Mouse (Mus musculus) embryonic facial prominence, embryonic 12.5 days (tissue): ENCODE results near the gene Abca2. TPM values are rescaled to one million over a fixed set of nuclear protein-coding genes. Genes with fewer than 3 reads are reported as not detected.

Experiments used
- ATAC-seq: fragments of 200-750 bp; cut with Nextera tagmentation; 2 replicates; pipeline ENCODE4 v1.8.0; 2017; ENCODE audit not compliant: insufficient number of reproducible peaks, insufficient read depth, low FRiP score, low TSS enrichment
- H3K27ac ChIP-seq: fragments of 300-500 bp; sonication (generic); 2 replicates; pipeline ENCODE4 v1.5.1; 2016; ENCODE audit warnings: mild to moderate bottlenecking
- H3K27me3 ChIP-seq: fragments of 300-500 bp; sonication (generic); 2 replicates; pipeline ENCODE4 v1.6.1; 2016; ENCODE audit warnings: mild to moderate bottlenecking, moderate library complexity
- H3K36me3 ChIP-seq: fragments of 300-500 bp; sonication (generic); 2 replicates; pipeline ENCODE4 v1.6.1; 2016; ENCODE audit warnings: mild to moderate bottlenecking
- H3K4me1 ChIP-seq: fragments of 300-500 bp; sonication (generic); 2 replicates; pipeline ENCODE4 v1.6.1; 2016
- H3K4me2 ChIP-seq: fragments of 300-500 bp; sonication (generic); replicated peaks from 2 replicates; pipeline ENCODE4 v1.6.1; 2016; ENCODE audit warnings: mild to moderate bottlenecking, moderate library complexity
- H3K4me3 ChIP-seq: fragments of 300-500 bp; sonication (generic); 2 replicates; pipeline ENCODE4 v1.5.1; 2016; ENCODE audit warnings: mild to moderate bottlenecking
- H3K9ac ChIP-seq: fragments of 300-500 bp; sonication (generic); 2 replicates; pipeline ENCODE4 v1.6.1; 2016; ENCODE audit warnings: mild to moderate bottlenecking, moderate library complexity
- H3K9me3 ChIP-seq: fragments of 300-500 bp; sonication (generic); 2 replicates; pipeline ENCODE4 v1.6.1; 2016; ENCODE audit warnings: mild to moderate bottlenecking, moderate library complexity
- WGBS: fragments of 180-500 bp; shearing (Covaris S2); methylation state at CpG from one replicate; pipeline ENCODE4 v1.1.7; 2016; 5-methylcytosine and 5-hydroxymethylcytosine counted together
- polyA plus RNA-seq: library from polyadenylated mRNA; unstranded; fragments of >200 nt; fragmentation: Nextera tagmentation; extraction: Ambion mirVana; gene quantifications from 2 replicates; pipeline ENCODE4 v1.2.1, GENCODE M21; 2016

Abca2 gene
- polyA plus RNA-seq, 1 experiment from 2014 or later: 5.2 TPM

DNA sequence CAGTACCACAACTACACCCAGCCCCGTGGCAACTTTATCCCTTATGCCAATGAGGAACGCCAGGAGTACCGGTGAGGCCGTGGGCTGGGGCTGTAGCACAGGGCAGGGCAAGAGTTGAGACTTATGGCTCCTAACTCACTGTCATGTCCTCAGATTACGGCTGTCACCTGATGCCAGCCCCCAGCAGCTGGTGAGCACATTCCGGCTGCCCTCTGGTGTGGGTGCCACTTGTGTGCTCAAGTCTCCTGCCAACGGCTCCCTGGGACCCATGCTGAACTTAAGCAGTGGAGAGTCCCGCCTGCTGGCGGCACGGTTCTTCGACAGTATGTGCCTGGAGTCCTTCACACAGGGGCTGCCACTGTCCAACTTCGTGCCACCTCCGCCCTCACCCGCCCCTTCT, 14.2 kb downstream of the Abca2 start:
- ATAC-seq: no peak
- Histone ChIP-seq H3K27me3 (no peaks in the 10 kb centered on the region), H3K9me3 (no peaks in the 10 kb centered on the region), H3K27ac (no peak overlapping the region), H3K4me2 (no peak overlapping the region), H3K9ac (no peak overlapping the region), H3K36me3 (peaks cover 6% of the 10 kb centered on the region; the same call in 1 of the 2 replicates), H3K4me3 (no peak overlapping the region), H3K4me1 (no peaks in the 10 kb centered on the region)
- 89% methylated on average over 14 of the region's 14 CpGs for WGBS

DNA sequence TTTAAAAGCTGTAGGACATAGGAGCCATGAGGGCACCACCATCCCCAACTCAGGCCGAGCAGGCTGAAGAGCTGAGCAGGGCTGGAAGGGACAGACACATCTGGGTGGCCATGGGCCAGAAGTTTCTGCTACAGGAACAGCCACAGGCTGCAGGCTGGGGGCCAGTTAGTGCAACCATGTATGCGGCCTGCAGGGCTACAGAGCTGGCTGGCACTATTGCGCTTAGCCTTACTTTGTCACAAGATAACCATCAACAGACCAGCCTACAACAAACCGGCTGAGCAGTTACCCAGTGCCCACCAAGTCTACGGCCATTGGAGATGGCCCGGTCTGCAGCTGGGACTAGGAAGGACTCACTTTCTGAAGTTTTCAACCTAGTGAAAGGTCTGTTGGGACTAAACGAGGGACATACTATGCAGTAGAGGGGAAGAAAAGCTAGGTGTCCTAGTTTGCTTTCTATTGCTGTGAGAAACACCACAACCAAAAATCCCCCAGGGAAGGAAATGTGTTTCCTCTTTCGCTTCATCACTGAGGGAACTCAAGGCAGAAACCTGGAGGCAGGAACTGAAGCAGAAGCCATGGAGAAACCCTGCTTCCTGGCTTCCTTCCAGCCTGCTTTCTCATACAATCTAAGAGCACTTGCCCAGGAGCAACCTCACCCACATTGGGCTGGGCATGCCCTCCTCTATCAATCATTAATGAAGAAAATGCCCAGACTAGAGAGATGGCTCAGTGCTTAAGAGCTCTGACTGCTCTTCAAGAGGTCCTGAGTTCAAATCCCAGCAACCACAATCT, 22.5 kb downstream of the Abca2 start:
- no peaks in the 10 kb centered on the region for H3K27me3 ChIP-seq
- H3K9me3 ChIP-seq: no peaks in the 10 kb centered on the region
- ATAC-seq: no peak
- H3K4me3 ChIP-seq: no peak overlapping the region
- H3K27ac ChIP-seq: no peak overlapping the region
- H3K4me1 ChIP-seq: no peaks in the 10 kb centered on the region
- no peak overlapping the region for H3K4me2 ChIP-seq
- no peak overlapping the region for H3K9ac ChIP-seq
- H3K36me3 ChIP-seq: no peaks in the 10 kb centered on the region
- 82% methylated on average over 8 of the region's 8 CpGs for WGBS

DNA sequence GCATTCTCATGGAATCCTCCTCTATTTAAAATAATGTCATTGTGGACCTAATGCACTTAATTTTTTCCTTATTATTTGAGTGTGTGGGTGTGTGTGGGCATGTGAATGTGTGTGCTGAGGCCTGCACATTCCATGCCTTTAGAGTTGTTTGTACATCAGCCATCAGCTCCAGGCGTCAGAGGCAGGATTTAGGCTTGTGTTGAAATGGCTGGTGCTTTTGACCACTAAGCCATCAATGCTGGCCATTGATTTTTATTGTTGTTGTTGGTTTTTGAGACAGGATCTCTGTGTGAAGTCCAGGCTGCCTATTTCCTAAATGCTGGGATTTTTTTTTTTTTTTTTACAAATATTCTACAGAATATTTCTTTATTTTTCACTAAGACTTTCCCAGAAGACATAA, 24.4 kb downstream of the Abca2 start:
- H3K9me3 ChIP-seq: no peaks in the 10 kb centered on the region
- H3K4me1 ChIP-seq: no peaks in the 10 kb centered on the region
- H3K4me2 ChIP-seq: no peak overlapping the region
- H3K36me3 ChIP-seq: peaks cover 2% of the 10 kb centered on the region; the same call in 1 of the 2 replicates
- H3K27me3 ChIP-seq: no peaks in the 10 kb centered on the region
- no peak overlapping the region for H3K27ac ChIP-seq
- no peak overlapping the region for H3K9ac ChIP-seq
- ATAC-seq: no peak
- 41% methylated on average over 1 of the region's 1 CpGs for WGBS
- H3K4me3 ChIP-seq: no peak overlapping the region

DNA sequence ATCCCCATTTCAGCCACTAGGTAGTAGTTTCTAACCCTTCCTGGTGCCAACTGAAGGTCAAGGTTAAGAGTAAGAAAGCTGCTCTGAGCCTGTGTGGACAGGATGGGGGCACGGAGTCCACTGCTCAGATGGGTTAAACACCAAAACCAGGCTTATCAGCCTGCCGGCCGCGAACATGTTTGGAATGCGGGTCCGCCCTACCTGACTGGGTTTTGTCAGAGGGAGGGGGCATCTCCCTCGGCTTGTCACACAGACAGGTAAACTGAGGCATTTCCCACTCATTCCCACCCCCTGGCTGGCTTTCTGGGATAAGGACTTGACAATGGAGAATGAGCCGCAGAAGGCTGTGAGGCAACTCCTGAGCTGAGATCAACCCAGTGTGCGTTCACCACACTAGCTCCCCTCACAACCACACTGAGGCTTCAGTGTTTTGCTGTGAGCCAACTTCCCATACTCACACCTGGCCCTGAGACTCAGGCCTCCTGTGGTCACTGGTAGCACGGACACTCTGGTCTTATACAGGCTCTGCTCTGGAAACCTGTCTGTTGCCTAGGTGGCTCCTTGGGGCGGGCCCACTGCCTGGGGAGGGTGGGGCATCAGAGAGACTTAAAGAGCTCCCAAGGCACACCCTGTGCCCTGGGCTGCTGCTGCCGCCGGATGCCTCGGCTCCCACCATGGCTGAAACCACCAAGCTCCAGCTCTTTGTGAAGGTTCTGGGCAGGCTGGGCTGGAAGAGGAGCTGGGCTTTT, 27.9 kb downstream of the Abca2 start, which contains the start of gene Clic3:
Clic3 (plus strand) TSS at position 634 of the 749 bp plus-strand sequence.
- Histone ChIP-seq H3K27ac (no peak within 1 kb of the TSS), H3K4me1 (peaks cover 14% of the 10 kb centered on the region), H3K36me3 (peaks cover 14% of the 10 kb centered on the region; the same call in 1 of the 2 replicates), H3K9me3 (no peaks in the 10 kb centered on the region), H3K4me2 (no peak within 1 kb of the TSS), H3K9ac (no peak within 1 kb of the TSS), H3K27me3 (no peaks in the 10 kb centered on the region), H3K4me3 (no peak within 1 kb of the TSS)
- 55% methylated on average over 14 of the region's 14 CpGs for WGBS
- ATAC-seq: no peak

DNA sequence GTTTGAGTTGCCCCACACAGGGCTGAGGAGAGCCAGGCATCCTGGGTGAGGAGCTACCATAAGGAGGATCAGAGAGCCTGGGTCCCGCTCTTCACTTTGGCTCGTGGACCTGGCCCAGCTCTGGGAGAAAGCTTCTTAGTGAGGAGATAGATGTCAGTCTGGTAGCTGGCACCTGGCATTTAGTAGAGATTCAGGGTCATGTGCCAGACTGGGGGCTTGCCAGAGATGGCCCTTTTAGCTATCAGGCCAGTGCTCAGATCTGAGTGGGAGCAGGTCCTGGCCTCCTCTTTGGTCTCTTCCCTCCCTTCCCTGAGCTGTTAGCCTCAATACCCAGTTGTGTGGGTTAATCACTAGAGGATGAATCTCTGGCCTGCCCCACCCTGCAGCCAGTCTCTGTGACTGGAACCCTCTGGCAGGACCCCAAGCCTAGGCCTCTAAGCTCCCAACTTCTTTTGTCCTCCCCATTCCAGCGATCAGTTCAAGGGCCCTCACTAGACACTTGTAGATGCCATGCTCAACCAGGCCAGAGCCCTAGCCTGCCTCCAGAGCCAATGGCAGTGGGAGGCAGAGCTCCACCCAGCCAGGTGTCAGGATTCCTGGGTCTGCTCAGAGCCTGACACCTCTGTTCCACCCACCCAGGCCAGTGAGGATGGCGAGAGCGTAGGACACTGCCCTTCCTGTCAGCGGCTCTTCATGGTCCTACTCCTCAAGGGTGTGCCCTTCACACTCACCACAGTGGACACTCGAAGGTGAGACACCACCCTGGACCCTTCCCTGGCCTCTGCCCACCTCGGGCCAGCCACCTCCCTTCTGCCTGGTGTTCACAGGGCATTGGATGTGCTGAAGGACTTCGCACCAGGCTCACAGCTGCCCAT, 28.8 kb downstream of the Abca2 start:
- Histone ChIP-seq H3K4me3 (no peak overlapping the region), H3K36me3 (peaks cover 14% of the 10 kb centered on the region; the same call in 1 of the 2 replicates), H3K9ac (no peak overlapping the region), H3K4me2 (no peak overlapping the region), H3K9me3 (no peaks in the 10 kb centered on the region), H3K4me1 (peaks cover 16% of the 10 kb centered on the region), H3K27me3 (no peaks in the 10 kb centered on the region), H3K27ac (no peak overlapping the region)
- ATAC-seq: no peak
- 88% methylated on average over 9 of the region's 9 CpGs for WGBS

DNA sequence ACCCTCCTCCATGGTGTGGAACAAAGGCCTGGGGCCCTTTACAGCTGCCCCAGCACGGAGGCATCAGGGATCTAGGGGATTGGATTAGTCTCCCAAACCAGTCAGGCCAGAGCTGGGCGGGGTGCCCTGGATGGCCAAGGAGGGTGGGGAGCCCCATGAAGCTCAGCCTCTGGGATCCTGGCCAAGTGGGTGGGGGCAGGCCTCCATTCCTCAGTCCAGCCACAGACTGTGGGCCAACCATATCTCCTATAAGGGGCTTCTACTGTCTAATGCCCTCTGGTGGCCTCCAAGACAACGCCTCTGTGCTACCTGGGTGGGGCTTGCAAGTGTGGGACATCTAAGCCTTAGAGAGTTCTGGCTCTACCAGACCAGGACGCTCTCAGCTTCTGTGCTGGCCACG, 30.4 kb downstream of the Abca2 start:
- H3K4me2 ChIP-seq: no peak overlapping the region
- no peaks in the 10 kb centered on the region for H3K9me3 ChIP-seq
- H3K9ac ChIP-seq: no peak overlapping the region
- peaks cover 14% of the 10 kb centered on the region; the same call in 1 of the 2 replicates for H3K36me3 ChIP-seq
- H3K27ac ChIP-seq: no peak overlapping the region
- 85% methylated on average over 5 of the region's 5 CpGs for WGBS
- ATAC-seq: no peak
- no peaks in the 10 kb centered on the region for H3K27me3 ChIP-seq
- peaks cover 16% of the 10 kb centered on the region for H3K4me1 ChIP-seq
- no peak overlapping the region for H3K4me3 ChIP-seq

DNA sequence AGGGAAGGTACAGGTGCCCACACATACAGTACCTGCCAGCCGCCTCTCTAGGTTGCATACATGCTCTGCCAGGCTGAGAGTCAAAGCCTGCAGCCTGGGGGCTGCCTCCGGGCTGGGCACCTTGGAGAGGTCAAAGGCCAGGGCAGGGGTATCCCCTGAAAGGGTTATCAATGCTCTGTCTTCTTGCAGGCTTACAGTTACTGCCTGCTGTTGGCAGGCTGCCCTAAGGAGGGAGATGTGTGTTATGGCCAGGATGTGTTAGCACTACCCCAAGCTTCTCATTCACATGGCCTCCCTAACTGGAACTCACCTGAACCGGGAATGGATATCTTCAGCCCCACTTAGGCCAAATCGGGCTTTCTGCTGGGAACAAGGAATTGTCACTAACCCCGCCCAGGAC, 31.6 kb downstream of the Abca2 start:
- ATAC-seq: no peak

DNA sequence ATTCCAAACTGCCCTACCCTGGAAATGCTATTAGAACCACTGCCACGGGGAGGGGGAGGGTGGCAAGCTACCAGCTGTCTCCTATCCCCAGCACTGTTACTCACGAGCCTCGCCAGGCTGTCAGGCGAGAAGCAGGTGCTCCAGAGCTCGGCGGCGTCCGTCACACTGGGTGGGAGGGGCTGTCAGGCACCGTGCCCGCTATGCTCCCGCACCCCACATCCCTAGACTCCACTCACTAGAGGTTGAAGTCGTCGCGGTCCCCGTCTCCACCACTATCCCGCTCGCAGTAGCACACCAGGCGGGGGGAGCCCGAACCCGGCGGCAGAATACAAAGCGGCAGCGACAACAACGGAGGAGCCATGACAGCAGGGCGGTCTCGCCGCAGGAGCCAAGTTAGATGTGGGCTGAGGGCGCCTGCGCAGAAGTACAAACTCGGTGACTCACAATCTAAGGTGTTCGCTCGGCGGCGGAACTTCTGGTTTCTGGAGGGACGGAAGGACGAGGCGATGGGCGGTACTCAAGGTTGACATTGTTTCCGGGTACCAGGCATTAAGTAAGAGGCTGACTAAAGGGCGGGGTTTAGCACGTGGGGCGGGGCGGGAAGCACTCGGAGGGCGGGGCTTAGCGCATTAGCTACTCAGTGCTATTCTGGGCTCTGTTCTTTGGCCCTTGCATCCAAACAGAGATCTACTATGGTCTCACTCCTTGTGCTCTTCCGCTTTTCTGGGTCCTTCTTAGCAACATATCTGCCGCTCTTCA, 32.2 kb downstream of the Abca2 start, which contains the start of gene Paxx:
Paxx (minus strand) TSS at position 544 of the 759 bp plus-strand sequence.
- Histone ChIP-seq H3K36me3 (peaks cover 14% of the 10 kb centered on the region; the same call in 1 of the 2 replicates), H3K4me2 (peak within 1 kb of the TSS; percentile 88), H3K9me3 (no peaks in the 10 kb centered on the region), H3K4me1 (peaks cover 16% of the 10 kb centered on the region), H3K27ac (peak within 1 kb of the TSS; percentile 86), H3K4me3 (peak within 1 kb of the TSS; percentile 69), H3K9ac (peak within 1 kb of the TSS; percentile 71), H3K27me3 (no peaks in the 10 kb centered on the region)
- peak; percentile 84 for ATAC-seq
- WGBS: under 1% methylated on average over 48 of the region's 48 CpGs

More for the DNA sequence above, 31.6 kb downstream of the Abca2 start:
- 34% methylated on average over 5 of the region's 5 CpGs for WGBS
- Histone ChIP-seq H3K9me3 (no peaks in the 10 kb centered on the region), H3K36me3 (peaks cover 14% of the 10 kb centered on the region; the same call in 1 of the 2 replicates), H3K4me2 (peak overlapping the region; percentile 88), H3K27me3 (no peaks in the 10 kb centered on the region), H3K4me1 (peaks cover 16% of the 10 kb centered on the region), H3K27ac (no peak overlapping the region; the same call in 1 of the 2 replicates), H3K9ac (peak overlapping the region; percentile 71), H3K4me3 (peak overlapping the region; percentile 69)

DNA sequence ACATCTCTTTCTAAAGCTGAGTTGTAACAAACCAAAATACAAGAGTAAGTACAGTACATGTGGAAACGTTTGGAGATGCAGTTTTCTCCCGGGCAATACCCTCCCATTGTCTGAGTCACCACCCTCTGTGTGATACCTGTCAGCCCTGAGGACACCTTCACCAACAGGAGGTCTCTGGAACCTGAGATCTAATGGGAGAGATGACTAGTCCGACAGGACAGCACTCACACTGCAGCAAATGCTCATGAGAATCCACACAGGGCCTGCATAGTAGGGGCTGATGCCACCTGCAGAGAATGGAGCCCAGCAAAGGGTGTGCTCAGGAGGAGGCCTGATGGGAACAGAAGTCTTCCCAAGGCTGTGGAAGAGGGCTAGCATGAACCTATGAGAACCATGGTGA, 32.9 kb downstream of the Abca2 start:
- no peaks in the 10 kb centered on the region for H3K9me3 ChIP-seq
- no peaks in the 10 kb centered on the region for H3K27me3 ChIP-seq
- 0 out of 2 replicates have a peak, but pooled peaks have one; percentile 4 for ATAC-seq
- H3K27ac ChIP-seq: peak overlapping the region; percentile 86; the same call in 1 of the 2 replicates
- H3K4me2 ChIP-seq: peak overlapping the region; percentile 88
- peak overlapping the region; percentile 69 for H3K4me3 ChIP-seq
- peak overlapping the region; percentile 71; the same call in 1 of the 2 replicates for H3K9ac ChIP-seq
- peaks cover 16% of the 10 kb centered on the region for H3K4me1 ChIP-seq
- 25% methylated on average over 3 of the region's 3 CpGs for WGBS
- H3K36me3 ChIP-seq: peaks cover 14% of the 10 kb centered on the region; the same call in 1 of the 2 replicates

DNA sequence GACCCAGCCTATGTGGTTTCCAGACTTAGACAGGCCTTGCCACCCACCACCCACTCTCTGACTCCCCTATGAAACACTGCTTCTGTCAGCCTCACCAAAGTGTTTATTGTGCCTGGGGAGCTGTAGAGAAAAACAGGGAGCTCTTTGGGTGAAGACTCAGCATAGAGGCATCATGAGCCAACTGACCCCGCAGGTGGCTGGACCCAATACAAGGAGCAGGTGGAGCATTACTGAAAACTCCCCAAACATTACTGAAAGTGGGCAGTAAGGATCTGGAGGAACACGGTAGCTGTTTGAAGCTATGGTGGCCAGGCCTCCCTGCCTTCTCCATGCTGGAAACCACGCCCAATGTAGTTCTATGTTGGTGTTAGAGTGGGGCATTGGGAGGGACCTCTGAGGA, 35.1 kb downstream of the Abca2 start:
- no peak for ATAC-seq
- H3K4me2 ChIP-seq: no peak overlapping the region
- no peak overlapping the region for H3K4me3 ChIP-seq
- no peak overlapping the region for H3K9ac ChIP-seq
- H3K36me3 ChIP-seq: peaks cover 7% of the 10 kb centered on the region; the same call in 1 of the 2 replicates
- H3K4me1 ChIP-seq: peaks cover 22% of the 10 kb centered on the region
- no peaks in the 10 kb centered on the region for H3K9me3 ChIP-seq
- no peak overlapping the region for H3K27ac ChIP-seq
- whole genome bisulfite sequencing: 91% methylated on average over 3 of the region's 3 CpGs
- H3K27me3 ChIP-seq: no peaks in the 10 kb centered on the region
